In the genomic region with DNA sequence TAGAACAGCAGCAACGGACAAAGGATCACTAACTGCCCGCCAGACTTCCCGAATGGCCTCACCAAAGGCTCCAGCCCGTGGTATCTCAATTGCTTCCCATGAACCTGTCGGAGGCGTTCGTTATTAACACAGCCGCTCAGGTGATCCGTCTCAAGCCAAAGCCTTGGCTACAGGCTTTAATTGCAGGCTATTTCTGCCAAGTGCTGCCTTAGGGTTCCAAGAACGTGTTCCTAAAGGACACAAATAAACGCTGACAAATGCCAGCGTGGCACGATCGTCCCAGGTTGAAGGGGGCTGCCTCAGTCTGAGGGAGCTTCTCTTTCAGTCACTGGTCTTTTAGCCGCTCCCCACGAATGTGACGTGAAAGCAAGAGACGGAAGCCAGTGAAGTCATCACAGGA, we compare ENCODE assay signal across 19 mouse cellular contexts. TPM values are rescaled to one million over a fixed set of nuclear protein-coding genes. Genes with fewer than 3 reads are reported as not detected.
DNase-seq lines count a peak whose midpoint lies in the region; ATAC-seq and TF ChIP-seq lines count a peak whose summit lies in the region.
"Had no signal": no experiment of that assay in that cellular context is flagged by ENCODE, and none has a peak within 500 bp of the region (broad histone marks: within the 10 kb centered on the region; RNA-seq: fewer than 3 reads in every experiment).

No protein-coding gene starts in this region.

- 13% methylated on average over 18 of the region's 18 CpGs for WGBS in cerebellum, adult 2 months
- WGBS in heart, adult 2 months: 65% methylated on average over 18 of the region's 18 CpGs

- no peaks in the 10 kb centered on the region for H3K36me3 ChIP-seq in heart, adult 2 months (ENCODE audit: control insufficient read depth, insufficient read depth, low read length)
- H3K36me3 ChIP-seq: embryonic facial prominence, embryonic 15.5 days had no signal

- ATAC-seq in granulocyte monocyte progenitor cell, adult 5-6 weeks (replicated peaks; ENCODE audit: poor library complexity, severe bottlenecking): no peak
- ATAC-seq in inflammation-experienced regulatory T-cells, adult 6 months: no peak
- ATAC-seq: liver, postnatal 0 days; midbrain, embryonic 16.5 days had no signal

- H3K4me3 ChIP-seq in cerebellum, adult 2 months (replicated peaks; ENCODE audit: insufficient read depth, low read depth, low read length): peak overlapping the region; percentile 39
- no peak overlapping the region for H3K4me3 ChIP-seq in heart, adult 2 months
- H3K4me3 ChIP-seq: embryonic facial prominence, embryonic 15.5 days; forebrain, embryonic 10.5 days; megakaryocyte, embryonic 14.5 days had no signal

- no peaks in the 10 kb centered on the region for H3K27me3 ChIP-seq in cerebellum, adult 2 months (ENCODE audit: control insufficient read depth, insufficient read depth, low read length)
- H3K27me3 ChIP-seq in heart, adult 2 months (ENCODE audit: control insufficient read depth, insufficient read depth, low read length): no peaks in the 10 kb centered on the region
- H3K27me3 ChIP-seq: embryonic facial prominence, embryonic 15.5 days; megakaryocyte, embryonic 14.5 days had no signal

- no peak for TF ChIP-seq POLR2A in cerebellum, adult 2 months (IDR thresholded peaks at IDR 0.05; ENCODE audit: borderline replicate concordance, insufficient read depth, low read length)
- TF ChIP-seq POLR2A in heart, adult 2 months (IDR thresholded peaks at IDR 0.05; ENCODE audit: insufficient read depth, low read depth, low read length): no peak

- no peak for TF ChIP-seq EP300 in heart, adult 2 months (IDR thresholded peaks at IDR 0.05; ENCODE audit: insufficient read depth, low read depth, low read length)

- no peaks in the 10 kb centered on the region for H3K4me1 ChIP-seq in cerebellum, adult 2 months (ENCODE audit: control insufficient read depth, insufficient read depth, low read length)
- no peaks in the 10 kb centered on the region for H3K4me1 ChIP-seq in heart, adult 2 months (ENCODE audit: control insufficient read depth, insufficient read depth, low read length)
- H3K4me1 ChIP-seq: embryonic facial prominence, embryonic 15.5 days; forebrain, embryonic 10.5 days had no signal

- no peak overlapping the region for H3K9ac ChIP-seq in heart, adult 2 months (ENCODE audit: low read depth, low read length)
- H3K9ac ChIP-seq: embryonic facial prominence, embryonic 15.5 days; liver, postnatal 0 days had no signal

- no peak for TF ChIP-seq CTCF in cerebellum, adult 2 months (IDR thresholded peaks at IDR 0.05; ENCODE audit: borderline replicate concordance, insufficient read depth, low read depth, low read length)
- TF ChIP-seq CTCF in heart, adult 2 months (IDR thresholded peaks at IDR 0.05): no peak

- H3K27ac ChIP-seq in cerebellum, adult 2 months (ENCODE audit: insufficient read depth, low read length): 0 out of 2 replicates have a peak overlapping the region, but pooled peaks have one; percentile 19
- H3K27ac ChIP-seq in heart, adult 2 months: peak overlapping the region; percentile 20
- H3K27ac ChIP-seq: embryonic facial prominence, embryonic 15.5 days; forebrain, embryonic 10.5 days had no signal

- H3K79me2 ChIP-seq in heart, adult 2 months (replicated peaks; ENCODE audit: control insufficient read depth, insufficient read depth, low read length): no peaks in the 10 kb centered on the region

- intact Hi-C loops in heart, adult 2 months (cut with DNase I): no loop called here
- intact Hi-C loops in heart, postnatal 25 days (cut with DNase I): no loop called here
- intact Hi-C loops in heart, postnatal 14 days (cut with DNase I): no loop called here

- DNase-seq in cerebellum, adult 2 months: peak; percentile 49 to 65
- no peak for DNase-seq in cerebellum, adult 11-12 months
- DNase-seq in heart, adult 2 months: peak in 1 of 2 experiments; percentile 49
- DNase-seq in heart, postnatal 25 days (ENCODE audit: low spot score): no peak
- peak; percentile 72 to 77 for DNase-seq in cerebellum, postnatal 14 days
- DNase-seq in heart, postnatal 14 days: peak; percentile 26 to 40
- DNase-seq: adrenal gland, adult 2 months; gastrocnemius, postnatal 36 days; liver; liver, postnatal 0 days; lung, postnatal 14 days; retina, postnatal 1 day; thymus, postnatal 25 days had no signal

RNA-seq across cellular contexts. Expression of gene Rnf34, which starts 59.6 kb away (rescaled TPM):
- 44.8 and 45.6 TPM in 2 replicates for polyA plus RNA-seq in cerebellum, adult 2 months (2012; rRNA removed)
- 10 to 100 TPM; 26.1 to 33.3 TPM for total RNA-seq in heart, adult 2 months (2021)
- 10.5 and 21.8 TPM in 2 replicates for polyA plus RNA-seq in heart, adult 2 months (2012; rRNA removed)
- total RNA-seq in heart, postnatal 25 days (2021): 10 to 100 TPM; 24.0 to 28.2 TPM
- 10 to 100 TPM; 27.3 to 27.7 TPM for total RNA-seq in heart, postnatal 14 days (2021)
- 19.2 and 20.4 TPM in 2 replicates for total RNA-seq in granulocyte monocyte progenitor cell, adult 5-6 weeks (2014; fragmentation: Nextera tagmentation)
- total RNA-seq in granulocyte monocyte progenitor cell, adult 5-6 weeks (2017): 17.5 and 21.6 TPM in 2 replicates
- polyA plus RNA-seq in inflammation-experienced regulatory T-cells, adult 6 months (2017; shearing (Covaris generic)): 10 to 100 TPM; 26.7 to 33.8 (median 27.6) TPM

Comparison
In these comparisons a context has a peak if more than half of its experiments do, and no peak if none do; other contexts are left out.
1. DNase-seq: peak in cerebellum, adult 2 months (2 of 2), cerebellum, postnatal 14 days (2 of 2) and heart, postnatal 14 days (2 of 2); none in cerebellum, adult 11-12 months (single experiment) and heart, postnatal 25 days (single experiment).